Mouse (Mus musculus): ENCODE data around the gene Adgrl2. TPM values are rescaled to one million over a fixed set of nuclear protein-coding genes. Genes with fewer than 3 reads are reported as not detected.
A peak's percentile ranks its signal among the peaks of the same experiment; 100 is the strongest.

Gene Adgrl2
- polyA plus RNA-seq, 1 experiment from 2014 or later = 81.6 TPM

DNA sequence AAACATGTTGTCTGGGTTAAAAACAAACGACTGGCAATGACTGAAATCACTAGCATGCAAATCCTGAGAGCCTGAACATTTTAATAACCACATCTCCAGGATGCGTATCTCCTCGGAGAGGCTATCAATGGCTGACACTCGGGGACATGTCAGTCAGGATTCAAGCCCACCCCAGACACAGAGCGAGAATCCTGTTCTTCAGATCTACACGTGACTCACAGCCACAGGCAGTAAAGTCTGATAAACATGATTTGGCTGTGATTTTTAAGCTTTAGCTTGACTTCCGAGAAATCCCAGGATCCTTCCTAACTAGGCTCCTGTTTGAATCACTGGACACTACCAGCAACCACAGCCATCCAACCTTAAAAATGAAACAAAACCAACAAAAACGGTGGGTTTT, 44.8 kb downstream of the Adgrl2 start:
- Histone ChIP-seq H3K9me3 (no peaks in the 10 kb centered on the region), H3K36me3 (replicated peaks) (no peaks in the 10 kb centered on the region), H3K4me3 (no peak overlapping the region), H3K27ac (0 out of 2 replicates have a peak overlapping the region, but pooled peaks have one; percentile 12), H3K4me1 (peaks cover 97% of the 10 kb centered on the region), H3K27me3 (ENCODE audit: poor library complexity, severe bottlenecking) (no peaks in the 10 kb centered on the region)
- 16% methylated on average over 8 of the region's 8 CpGs for WGBS
- DNase-seq (ENCODE audit: extremely low spot score, low spot score) = no peak

DNA sequence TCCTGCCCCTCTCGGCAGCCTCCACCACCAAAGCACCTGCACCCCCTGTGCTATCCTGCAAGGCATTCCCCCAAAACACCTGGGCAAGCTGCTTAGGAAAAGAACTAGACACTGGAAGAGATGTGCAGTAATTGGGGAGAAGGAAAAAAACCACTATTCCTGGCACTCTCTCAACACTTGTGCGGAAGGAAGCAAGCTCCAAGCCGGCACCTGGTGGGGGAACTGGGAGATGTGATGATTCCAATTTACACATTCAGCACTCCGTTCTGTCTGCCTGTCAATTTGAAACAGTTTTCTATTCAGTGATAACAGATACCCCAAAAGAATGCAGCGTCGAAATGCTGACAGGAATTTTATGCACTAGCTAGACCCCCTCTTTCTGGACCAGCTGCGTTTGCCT, 50.9 kb downstream of the Adgrl2 start:
- peaks cover 56% of the 10 kb centered on the region for H3K4me1 ChIP-seq

DNA sequence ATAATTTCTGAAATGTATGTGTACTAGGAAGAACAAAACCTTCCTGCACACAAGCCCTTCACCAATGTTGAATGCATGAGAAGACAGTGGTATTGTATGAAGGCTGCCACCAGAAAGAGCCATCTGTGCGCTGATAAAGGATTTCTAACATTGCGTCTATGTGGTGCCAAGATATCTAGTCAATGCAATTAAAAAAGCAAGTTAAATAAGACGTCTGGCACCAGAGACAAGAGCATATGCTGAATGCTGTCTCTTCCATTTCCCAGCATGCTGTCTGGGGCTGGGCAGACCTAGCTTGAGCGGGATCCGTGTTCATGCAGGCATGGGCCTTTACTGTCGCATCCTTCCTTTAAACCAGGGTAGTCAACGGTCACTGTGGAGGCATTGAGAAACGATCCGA, 55.3 kb downstream of the Adgrl2 start:
- Histone ChIP-seq H3K27ac (no peak overlapping the region), H3K27me3 (ENCODE audit: poor library complexity, severe bottlenecking) (no peaks in the 10 kb centered on the region), H3K36me3 (replicated peaks) (peaks cover 43% of the 10 kb centered on the region), H3K4me3 (no peak overlapping the region), H3K9me3 (no peaks in the 10 kb centered on the region), H3K4me1 (peaks cover 14% of the 10 kb centered on the region)
- DNase-seq (ENCODE audit: extremely low spot score, low spot score) = no peak
- WGBS = 92% methylated on average over 9 of the region's 9 CpGs

More for the DNA sequence above, 50.9 kb downstream of the Adgrl2 start:
- H3K27ac ChIP-seq = no peak overlapping the region
- 54% methylated on average over 7 of the region's 7 CpGs for WGBS
- no peak for DNase-seq (ENCODE audit: extremely low spot score, low spot score)
- no peaks in the 10 kb centered on the region for H3K27me3 ChIP-seq (ENCODE audit: poor library complexity, severe bottlenecking)
- H3K36me3 ChIP-seq (replicated peaks) = peaks cover 22% of the 10 kb centered on the region
- no peaks in the 10 kb centered on the region for H3K9me3 ChIP-seq
- no peak overlapping the region for H3K4me3 ChIP-seq

DNA sequence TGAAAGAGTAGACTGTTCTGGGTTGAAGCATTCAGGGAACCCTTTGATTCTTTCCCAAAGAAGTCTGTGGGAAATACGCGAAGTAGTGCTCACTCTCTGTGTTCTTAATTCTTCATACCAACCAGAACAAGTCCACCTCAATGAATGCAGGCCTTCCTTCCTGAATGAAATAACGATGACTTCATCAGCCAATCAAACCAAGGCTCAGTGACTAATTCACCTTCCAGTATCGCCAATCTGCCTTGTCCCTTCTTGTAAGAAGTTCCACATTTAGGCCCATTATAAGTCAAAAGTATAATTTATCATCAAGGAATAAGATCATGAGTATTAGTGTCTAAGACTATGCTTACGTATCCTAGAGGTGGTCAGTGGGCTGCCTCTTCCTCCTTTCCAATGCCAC, 56.1 kb downstream of the Adgrl2 start:
- DNase-seq (ENCODE audit: extremely low spot score, low spot score) = no peak
- no peak overlapping the region for H3K4me3 ChIP-seq
- no peak overlapping the region for H3K27ac ChIP-seq
- H3K36me3 ChIP-seq (replicated peaks) = peaks cover 43% of the 10 kb centered on the region
- WGBS = 94% methylated on average over 5 of the region's 5 CpGs
- H3K4me1 ChIP-seq = peaks cover 6% of the 10 kb centered on the region
- no peaks in the 10 kb centered on the region for H3K9me3 ChIP-seq
- H3K27me3 ChIP-seq (ENCODE audit: poor library complexity, severe bottlenecking) = no peaks in the 10 kb centered on the region

DNA sequence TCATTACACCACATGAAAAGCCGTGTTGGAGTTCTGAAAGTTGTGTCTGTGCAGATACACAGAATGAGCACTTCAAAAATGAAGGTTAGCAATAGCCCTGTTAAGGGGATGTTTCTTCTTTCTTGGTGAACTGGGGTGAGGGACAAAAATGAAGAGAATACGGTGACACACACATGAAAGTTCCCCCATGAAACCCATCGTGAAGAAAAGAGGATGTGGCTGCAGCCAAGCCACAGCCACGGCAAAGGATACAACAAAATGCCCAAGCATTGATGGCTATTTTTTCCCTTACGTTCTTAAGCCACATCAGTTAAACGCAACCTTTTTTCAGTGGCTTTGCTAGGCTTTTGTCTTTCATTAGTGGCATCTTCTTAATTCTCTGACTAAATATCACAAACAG, 57.2 kb downstream of the Adgrl2 start:
- H3K27ac ChIP-seq = no peak overlapping the region
- no peak for DNase-seq (ENCODE audit: extremely low spot score, low spot score)
- H3K4me1 ChIP-seq = peaks cover 2% of the 10 kb centered on the region
- no peaks in the 10 kb centered on the region for H3K27me3 ChIP-seq (ENCODE audit: poor library complexity, severe bottlenecking)
- H3K4me3 ChIP-seq = no peak overlapping the region
- peaks cover 43% of the 10 kb centered on the region for H3K36me3 ChIP-seq (replicated peaks)
- H3K9me3 ChIP-seq = no peaks in the 10 kb centered on the region
- 93% methylated on average over 6 of the region's 6 CpGs for WGBS

DNA sequence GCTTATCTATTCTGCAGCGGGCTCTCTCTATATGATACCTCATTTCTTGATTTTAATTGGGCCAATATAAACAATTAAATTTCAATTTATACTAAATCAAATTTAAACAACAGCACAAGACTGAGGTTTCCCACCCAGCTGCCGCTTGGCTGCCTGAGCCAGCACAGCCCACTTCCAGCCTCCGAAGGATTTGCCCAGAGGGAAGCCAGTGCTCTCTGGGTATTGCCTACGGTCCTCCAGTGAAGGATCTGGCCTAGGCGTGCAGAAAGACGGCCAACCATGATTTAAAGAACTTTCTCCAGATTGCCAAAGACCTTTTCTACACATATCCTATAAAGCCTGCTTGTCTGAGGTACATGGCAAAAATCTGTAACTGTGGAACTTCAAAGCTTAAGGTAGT, 59.4 kb downstream of the Adgrl2 start:
- Histone ChIP-seq H3K27me3 (ENCODE audit: poor library complexity, severe bottlenecking) (no peaks in the 10 kb centered on the region), H3K4me3 (no peak overlapping the region), H3K36me3 (replicated peaks) (peaks cover 34% of the 10 kb centered on the region), H3K4me1 (peaks cover 15% of the 10 kb centered on the region), H3K27ac (no peak overlapping the region), H3K9me3 (no peaks in the 10 kb centered on the region)
- no peak for DNase-seq (ENCODE audit: extremely low spot score, low spot score)
- WGBS = 89% methylated on average over 6 of the region's 6 CpGs

DNA sequence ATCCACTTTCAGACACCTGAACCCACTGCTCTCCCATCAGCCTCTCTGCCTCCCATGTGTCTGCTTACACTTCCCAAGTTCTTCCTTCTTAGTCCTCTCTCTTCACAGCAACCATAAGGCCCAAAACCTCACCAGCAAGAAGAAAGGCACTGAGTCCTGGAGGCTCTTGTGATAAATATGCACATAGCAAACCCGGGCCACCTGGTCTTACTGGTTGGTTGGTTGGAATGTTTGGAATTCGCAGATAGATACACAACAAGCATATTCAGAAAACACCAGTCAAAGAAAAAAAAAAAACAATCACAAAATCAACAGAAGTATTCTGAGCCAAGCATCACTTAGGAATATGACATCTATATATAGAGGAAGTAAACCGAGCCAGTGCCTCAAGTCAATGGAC, 64.0 kb downstream of the Adgrl2 start:
- H3K27me3 ChIP-seq (ENCODE audit: poor library complexity, severe bottlenecking) = no peaks in the 10 kb centered on the region
- DNase-seq (ENCODE audit: extremely low spot score, low spot score) = no peak
- 75% methylated on average over 3 of the region's 3 CpGs for WGBS
- H3K27ac ChIP-seq = no peak overlapping the region
- H3K36me3 ChIP-seq (replicated peaks) = peaks cover 13% of the 10 kb centered on the region; the same call in 1 of the 2 replicates
- H3K4me1 ChIP-seq = peaks cover 42% of the 10 kb centered on the region
- no peak overlapping the region for H3K4me3 ChIP-seq
- no peaks in the 10 kb centered on the region for H3K9me3 ChIP-seq

DNA sequence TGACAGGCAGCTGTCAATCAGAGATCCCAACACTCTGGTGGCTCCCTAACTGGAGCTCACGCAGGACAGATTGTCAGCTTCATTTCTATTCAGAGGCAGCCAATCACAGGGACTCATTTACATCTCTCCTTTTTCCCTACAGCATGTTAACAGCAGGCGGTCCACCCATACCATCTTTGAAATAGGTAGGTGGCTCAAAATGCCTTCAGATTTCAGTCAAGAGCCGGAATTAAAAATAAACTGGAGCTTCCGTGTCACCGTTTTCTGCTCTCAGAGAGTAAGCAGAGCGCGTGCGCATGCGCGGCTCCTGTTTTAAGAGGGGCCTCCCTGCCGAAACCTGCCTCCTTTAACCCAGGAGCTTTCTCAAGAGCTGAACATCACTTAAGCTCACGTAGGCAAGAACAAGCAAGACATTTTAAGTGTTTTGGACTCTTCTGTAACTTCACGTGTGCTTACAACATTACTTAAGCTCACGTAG, 67.7 kb downstream of the Adgrl2 start:
- Histone ChIP-seq H3K4me1 (peaks cover 72% of the 10 kb centered on the region), H3K27me3 (ENCODE audit: poor library complexity, severe bottlenecking) (no peaks in the 10 kb centered on the region), H3K9me3 (no peaks in the 10 kb centered on the region), H3K27ac (no peak overlapping the region), H3K36me3 (replicated peaks) (peaks cover 14% of the 10 kb centered on the region), H3K4me3 (peak overlapping the region; percentile 30)
- 53% methylated on average over 14 of the region's 14 CpGs for WGBS
- no peak for DNase-seq (ENCODE audit: extremely low spot score, low spot score)

DNA sequence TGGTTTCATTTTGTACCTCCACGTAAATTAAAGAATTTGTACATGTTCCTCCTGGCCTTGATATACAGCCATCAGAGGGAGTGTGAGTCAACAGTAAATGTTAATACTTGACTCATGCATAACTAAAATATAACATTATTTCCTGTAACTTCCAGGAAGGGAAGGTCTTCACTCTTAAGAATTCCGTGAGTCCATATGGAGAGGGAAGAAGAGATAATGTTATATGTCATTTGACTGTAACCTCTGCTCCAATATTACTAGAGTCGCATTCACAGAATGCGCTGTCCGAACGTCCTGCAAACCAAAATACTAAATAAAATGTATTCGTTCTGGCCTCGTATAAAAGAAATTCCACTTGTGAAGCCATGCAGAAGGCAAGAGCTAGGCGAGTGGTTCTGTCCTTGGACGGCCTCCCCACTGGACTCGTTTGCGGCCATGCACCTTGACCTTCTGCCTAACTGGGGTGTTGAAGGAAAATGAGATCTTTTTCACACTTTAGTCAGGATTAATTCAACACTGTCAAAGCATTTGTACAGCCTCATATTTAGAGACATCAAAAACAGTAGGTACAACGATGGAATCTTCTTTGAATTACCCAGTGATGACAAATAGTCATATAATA, 68.3 kb downstream of the Adgrl2 start:
- Histone ChIP-seq H3K9me3 (no peaks in the 10 kb centered on the region), H3K27me3 (ENCODE audit: poor library complexity, severe bottlenecking) (no peaks in the 10 kb centered on the region), H3K27ac (no peak overlapping the region), H3K4me1 (peaks cover 73% of the 10 kb centered on the region), H3K36me3 (replicated peaks) (peaks cover 14% of the 10 kb centered on the region), H3K4me3 (no peak overlapping the region)
- WGBS = 56% methylated on average over 13 of the region's 13 CpGs
- DNase-seq (ENCODE audit: extremely low spot score, low spot score) = no peak

DNA sequence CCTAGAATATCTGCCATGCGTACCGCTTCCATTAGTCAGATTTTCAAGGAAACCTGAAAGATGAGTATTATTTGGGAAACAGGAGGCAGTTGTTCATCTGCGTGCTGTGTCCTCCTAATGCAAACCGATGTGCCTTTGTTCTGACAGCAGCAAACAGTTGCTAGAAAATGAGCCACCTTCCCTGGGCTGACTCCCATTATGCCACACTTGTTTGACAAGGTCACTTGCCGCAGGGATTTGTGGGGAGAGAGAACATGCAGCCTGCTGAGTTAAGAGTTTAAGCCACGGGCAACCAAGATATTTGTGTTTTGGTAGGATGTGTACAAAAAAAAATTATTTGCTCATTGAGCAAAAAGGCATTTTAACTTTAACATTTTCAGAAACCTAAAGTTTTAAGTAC, 69.5 kb downstream of the Adgrl2 start:
- Histone ChIP-seq H3K4me1 (peaks cover 73% of the 10 kb centered on the region), H3K4me3 (no peak overlapping the region), H3K27ac (no peak overlapping the region), H3K9me3 (no peaks in the 10 kb centered on the region), H3K36me3 (replicated peaks) (peaks cover 11% of the 10 kb centered on the region), H3K27me3 (ENCODE audit: poor library complexity, severe bottlenecking) (no peaks in the 10 kb centered on the region)
- DNase-seq (ENCODE audit: extremely low spot score, low spot score) = no peak
- 67% methylated on average over 6 of the region's 6 CpGs for WGBS

DNA sequence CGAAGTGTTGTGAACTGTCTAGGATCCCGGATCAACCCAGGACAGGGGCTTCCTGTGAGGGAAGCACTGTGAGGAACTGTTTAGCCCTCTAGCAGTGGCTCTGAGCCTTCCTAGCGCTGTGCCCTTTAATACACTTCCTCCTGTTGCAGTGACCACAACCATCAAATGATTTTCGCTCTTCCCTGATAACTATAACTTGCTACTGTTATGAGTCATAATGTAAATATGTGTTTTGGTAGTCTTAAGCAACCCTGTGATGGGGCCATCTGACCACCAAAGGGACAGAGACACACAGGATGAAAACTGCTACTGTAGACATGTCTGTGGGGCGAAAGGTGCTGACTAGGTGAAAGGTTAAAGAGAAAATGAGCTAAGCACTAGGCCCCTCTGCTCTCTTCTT, 71.9 kb downstream of the Adgrl2 start:
- H3K9me3 ChIP-seq = no peaks in the 10 kb centered on the region
- 85% methylated on average over 5 of the region's 5 CpGs for WGBS
- H3K4me3 ChIP-seq = no peak overlapping the region
- peaks cover 6% of the 10 kb centered on the region for H3K36me3 ChIP-seq (replicated peaks)
- H3K4me1 ChIP-seq = peaks cover 86% of the 10 kb centered on the region
- no peak overlapping the region for H3K27ac ChIP-seq
- DNase-seq (ENCODE audit: extremely low spot score, low spot score) = no peak
- no peaks in the 10 kb centered on the region for H3K27me3 ChIP-seq (ENCODE audit: poor library complexity, severe bottlenecking)

DNA sequence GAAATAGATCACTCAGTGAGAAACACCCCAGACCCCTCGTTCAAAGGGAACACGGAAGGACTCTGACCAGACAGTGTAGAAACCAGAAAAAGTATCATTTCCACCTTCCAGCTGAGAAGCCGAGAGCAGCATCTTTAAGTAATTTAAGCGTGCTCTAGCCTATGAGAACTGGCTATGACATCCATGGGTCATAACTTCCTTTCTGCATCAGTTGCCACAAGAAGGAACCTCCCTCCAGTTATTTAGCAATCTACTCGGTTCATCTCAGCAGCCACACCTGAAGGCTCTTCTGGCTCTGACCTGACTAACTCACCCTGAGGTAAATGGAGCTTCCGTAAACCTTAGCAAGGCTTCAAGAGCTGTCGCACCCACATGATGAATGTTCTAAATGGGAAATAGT, 72.5 kb downstream of the Adgrl2 start:
- Histone ChIP-seq H3K27me3 (ENCODE audit: poor library complexity, severe bottlenecking) (no peaks in the 10 kb centered on the region), H3K36me3 (replicated peaks) (peaks cover 6% of the 10 kb centered on the region), H3K4me3 (no peak overlapping the region), H3K27ac (no peak overlapping the region), H3K4me1 (peaks cover 86% of the 10 kb centered on the region), H3K9me3 (no peaks in the 10 kb centered on the region)
- DNase-seq (ENCODE audit: extremely low spot score, low spot score) = no peak
- WGBS = 84% methylated on average over 7 of the region's 7 CpGs

DNA sequence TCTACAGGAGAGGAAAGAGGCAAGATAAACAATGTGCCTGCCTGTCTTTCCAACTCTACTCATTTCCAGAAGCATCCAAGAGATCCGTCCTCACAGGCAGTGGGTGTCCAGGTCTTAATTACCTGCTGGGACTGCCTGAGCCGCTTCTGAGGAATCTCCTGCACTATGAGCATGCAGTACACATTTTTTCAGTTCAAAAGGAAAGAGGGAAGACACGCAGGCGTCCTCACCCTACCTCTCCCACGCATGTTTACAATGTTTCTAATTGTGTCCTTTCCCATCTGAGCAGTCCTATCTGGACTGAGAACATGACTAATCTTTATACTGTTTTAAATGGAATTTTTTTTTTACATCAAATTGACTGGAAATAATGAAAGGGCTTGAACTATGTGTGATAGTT, 74.1 kb downstream of the Adgrl2 start:
- peaks cover 6% of the 10 kb centered on the region for H3K36me3 ChIP-seq (replicated peaks)
- H3K4me1 ChIP-seq = peaks cover 77% of the 10 kb centered on the region
- no peaks in the 10 kb centered on the region for H3K27me3 ChIP-seq (ENCODE audit: poor library complexity, severe bottlenecking)
- H3K9me3 ChIP-seq = no peaks in the 10 kb centered on the region
- WGBS = 55% methylated on average over 5 of the region's 5 CpGs
- H3K4me3 ChIP-seq = no peak overlapping the region
- no peak for DNase-seq (ENCODE audit: extremely low spot score, low spot score)
- no peak overlapping the region for H3K27ac ChIP-seq

Measured in forebrain, embryonic 10.5 days (tissue).